Mouse (Mus musculus) gastrocnemius, adult 2 months (tissue): ENCODE measurements at regions not wholly inside any gene's neighbourhood (a gene's known extent, or its start where the extent isn't known, plus 50 kb on each side); places are given as distances from the start of the nearest gene placed in this dataset.
A peak's percentile ranks its signal among the peaks of the same experiment; 100 is the strongest.

Source experiments
- DNase-seq: peaks from one replicate; pipeline ENCODE4 v3.0.0; 2022
- H3K27ac ChIP-seq: fragments of 200-600 bp; 2 replicates; pipeline ENCODE4 v1.8.1; 2022; ENCODE audit warnings: mild to moderate bottlenecking
- H3K4me3 ChIP-seq: fragments of 200-600 bp; 2 replicates; pipeline ENCODE4 v1.8.1; 2022; ENCODE audit warnings: mild to moderate bottlenecking, moderate library complexity
- CTCF ChIP-seq: fragments of 200-600 bp; IDR thresholded peaks from 2 replicates; pipeline ENCODE4 v1.8.1; 2022; ENCODE audit warnings: antibody characterized with exemption, mild to moderate bottlenecking, moderate library complexity
- intact Hi-C: fragments of 180-260 bp; cut with DNase I; formaldehyde crosslinking; loops from one replicate; pipeline ENCODE4 v1.15.1; 2025

DNA sequence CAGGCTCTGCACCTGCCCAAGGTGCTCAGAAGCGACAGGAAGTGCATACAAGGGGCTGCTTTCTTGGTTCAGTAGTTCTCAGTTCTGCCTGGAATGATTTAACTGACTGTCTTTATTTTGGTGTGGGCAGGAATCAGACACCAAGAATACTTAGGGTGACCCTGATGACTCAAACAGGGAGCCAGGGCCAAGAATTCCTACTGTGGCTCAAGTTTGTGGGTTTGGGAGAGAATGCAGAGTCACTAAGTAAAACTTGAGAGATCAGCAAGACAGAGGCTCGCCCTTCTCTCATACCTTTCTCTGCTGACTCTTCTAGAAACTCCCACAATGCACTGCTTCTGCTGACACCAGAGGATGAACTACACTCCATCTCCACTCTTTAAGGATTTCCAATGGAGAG lies 126.4 kb downstream of the Adra2a start:
- no peak for TF ChIP-seq CTCF
- intact Hi-C loops, result no loop called here
- Histone ChIP-seq H3K4me3 (no peak overlapping the region), H3K27ac (no peak overlapping the region)
- no peak for DNase-seq

DNA sequence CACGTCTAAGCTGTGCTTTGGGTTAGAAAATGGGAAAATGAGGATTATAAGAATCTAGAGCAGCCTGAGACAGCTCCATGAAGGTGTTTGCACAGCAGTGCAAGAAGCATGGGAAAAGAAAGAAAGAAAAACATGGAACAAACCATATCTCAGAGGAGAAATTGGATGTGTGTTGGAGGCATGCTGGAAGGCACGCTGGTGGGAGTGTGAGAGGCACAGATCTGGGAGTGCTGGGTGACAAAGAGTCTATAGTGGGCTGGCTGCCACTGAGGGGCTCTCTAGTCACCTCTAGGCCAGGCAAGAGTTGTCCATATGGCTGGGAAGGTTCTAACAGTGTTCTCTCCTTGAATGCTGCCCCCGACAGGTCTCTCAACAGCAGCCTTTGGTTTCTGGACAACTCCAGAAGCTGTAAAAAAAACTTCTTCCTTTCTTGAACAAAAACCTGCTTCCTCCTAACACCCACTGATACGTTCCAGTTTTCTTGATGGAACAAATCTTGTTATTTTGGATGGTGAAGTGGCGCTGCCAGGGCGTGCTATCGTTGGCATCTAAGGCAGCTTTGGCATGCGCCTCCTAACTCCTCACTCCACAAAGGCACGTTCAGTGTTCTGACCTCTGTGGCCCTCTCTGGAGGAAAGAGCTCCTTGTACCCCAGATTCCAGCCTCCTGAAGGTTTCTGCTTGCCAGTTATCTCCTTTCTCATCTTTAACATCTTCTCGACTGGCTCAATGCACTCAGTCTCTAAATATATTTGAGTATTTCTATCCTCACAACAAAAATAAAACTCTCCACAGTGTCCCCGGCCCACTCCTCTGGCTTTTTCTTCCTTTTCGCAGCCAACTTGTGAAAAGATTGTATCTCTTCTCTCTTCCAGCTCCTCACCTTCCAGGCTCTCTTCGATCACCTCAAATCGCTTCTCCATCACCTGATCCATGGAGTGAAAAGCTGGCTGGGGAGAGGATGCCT lies 130.4 kb downstream of the Adra2a start:
- TF ChIP-seq CTCF, result no peak
- intact Hi-C loops, result no loop called here
- Histone ChIP-seq H3K27ac (no peak overlapping the region), H3K4me3 (no peak overlapping the region)
- DNase-seq, result no peak

DNA sequence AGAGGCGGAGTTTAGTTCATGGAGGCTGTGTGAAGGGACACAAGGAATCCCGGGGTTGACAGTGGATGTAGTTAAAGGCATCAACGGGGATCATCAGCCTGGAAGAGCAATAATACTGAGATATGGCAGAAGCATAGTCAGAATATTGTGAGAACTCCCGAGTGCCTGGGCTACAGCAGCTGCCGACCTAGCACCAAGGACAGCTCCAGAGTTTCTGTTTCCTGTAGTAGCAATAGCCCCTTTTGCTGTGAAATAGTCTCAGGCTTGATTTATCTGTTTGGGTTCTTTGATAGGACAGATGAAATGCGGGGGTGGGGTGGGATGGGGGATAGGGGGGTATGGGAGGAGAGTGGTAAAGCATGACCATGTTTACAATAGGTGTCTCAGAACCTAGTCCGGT lies 131.8 kb downstream of the Adra2a start:
- intact Hi-C loops, result no loop called here
- H3K4me3 ChIP-seq, result no peak overlapping the region
- no peak for DNase-seq
- no peak overlapping the region for H3K27ac ChIP-seq
- no peak for TF ChIP-seq CTCF

DNA sequence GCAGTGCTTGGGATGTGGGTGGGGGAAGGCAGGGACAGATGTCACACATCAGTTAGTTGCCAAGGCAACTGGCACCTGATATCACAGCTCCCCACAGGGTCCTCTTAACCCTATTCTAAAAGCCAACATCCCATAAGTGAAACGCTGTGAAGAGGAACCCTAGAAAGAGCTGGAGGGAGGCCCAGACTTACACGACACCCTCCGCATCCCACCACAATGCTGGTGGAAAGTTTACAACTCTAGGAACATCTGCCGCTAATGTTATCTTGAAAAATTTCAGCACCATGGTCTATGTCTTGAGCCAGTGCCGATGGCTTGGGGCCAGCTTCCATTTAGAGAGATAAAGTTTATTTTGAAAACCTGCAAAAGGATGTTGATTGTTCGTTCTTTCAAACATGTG lies 133.5 kb downstream of the Adra2a start:
- TF ChIP-seq CTCF, result no peak
- DNase-seq, result no peak
- intact Hi-C loops, result no loop called here

DNA sequence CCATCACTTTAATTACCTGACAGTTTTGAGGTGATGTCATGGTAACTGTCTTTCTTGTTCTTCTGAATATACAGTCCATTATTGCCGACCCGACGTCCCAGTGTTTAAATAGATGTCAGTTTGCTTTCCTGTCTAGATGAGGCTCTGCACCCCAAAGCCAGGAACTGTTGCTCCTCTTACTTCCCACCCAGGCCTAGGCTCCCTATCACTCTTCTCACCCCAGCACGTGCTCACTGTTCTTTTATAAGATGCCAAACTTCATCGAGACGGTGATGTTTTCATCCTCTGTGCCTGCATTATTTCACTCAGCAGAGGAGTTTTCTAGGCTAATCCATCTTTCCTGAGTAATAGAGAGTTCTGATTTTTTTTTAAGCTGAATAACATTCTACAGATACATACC lies 156.5 kb downstream of the Adra2a start:
- intact Hi-C loops, result no loop called here
- TF ChIP-seq CTCF, result no peak
- H3K4me3 ChIP-seq, result no peak overlapping the region
- no peak overlapping the region for H3K27ac ChIP-seq
- DNase-seq, result no peak

More for the DNA sequence above, 133.5 kb downstream of the Adra2a start:
- H3K27ac ChIP-seq, result no peak overlapping the region
- H3K4me3 ChIP-seq, result no peak overlapping the region

DNA sequence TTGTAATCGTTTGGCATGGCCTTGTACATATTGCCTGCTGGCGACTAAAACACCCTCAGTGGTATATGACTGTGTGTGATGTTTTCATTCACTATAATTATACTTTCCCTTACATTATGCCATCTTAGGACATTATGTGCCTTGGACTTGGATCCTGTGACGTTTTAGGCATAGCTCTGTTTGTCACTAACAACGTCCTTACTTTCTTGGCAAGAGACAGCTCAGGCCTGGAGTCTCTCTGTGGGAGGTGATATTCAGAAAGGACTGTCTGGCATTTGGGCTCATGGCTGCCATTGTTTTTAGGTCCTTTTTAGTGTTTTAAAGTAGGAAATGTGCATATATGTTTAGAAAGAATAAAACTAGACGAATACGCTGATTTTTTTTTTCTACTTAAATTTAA lies 158.5 kb downstream of the Adra2a start:
- H3K4me3 ChIP-seq, result no peak overlapping the region
- intact Hi-C loops, result no loop called here
- no peak for TF ChIP-seq CTCF
- H3K27ac ChIP-seq, result no peak overlapping the region
- no peak for DNase-seq

DNA sequence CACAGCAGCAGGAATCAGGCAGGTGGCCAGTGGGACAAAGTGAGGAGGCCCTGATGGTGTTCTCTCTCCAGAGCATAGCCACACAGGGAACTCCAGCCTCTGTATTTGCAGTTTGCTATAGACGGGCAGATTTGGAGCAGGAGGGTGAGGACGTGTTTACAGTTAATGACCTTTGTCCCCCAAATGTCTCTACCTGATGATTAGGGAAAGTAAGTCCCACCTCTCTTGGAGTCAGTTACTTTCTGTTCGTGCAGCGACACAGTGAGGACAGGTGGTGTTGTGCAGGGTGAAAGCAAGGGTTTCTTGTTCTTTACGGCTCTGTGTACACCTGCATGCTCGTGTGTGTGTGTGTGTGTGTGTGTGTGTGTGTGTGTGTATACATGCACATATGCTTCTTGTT lies 162.9 kb downstream of the Adra2a start:
- no peak overlapping the region for H3K4me3 ChIP-seq
- intact Hi-C loops, result no loop called here
- H3K27ac ChIP-seq, result no peak overlapping the region
- no peak for TF ChIP-seq CTCF
- DNase-seq, result no peak

DNA sequence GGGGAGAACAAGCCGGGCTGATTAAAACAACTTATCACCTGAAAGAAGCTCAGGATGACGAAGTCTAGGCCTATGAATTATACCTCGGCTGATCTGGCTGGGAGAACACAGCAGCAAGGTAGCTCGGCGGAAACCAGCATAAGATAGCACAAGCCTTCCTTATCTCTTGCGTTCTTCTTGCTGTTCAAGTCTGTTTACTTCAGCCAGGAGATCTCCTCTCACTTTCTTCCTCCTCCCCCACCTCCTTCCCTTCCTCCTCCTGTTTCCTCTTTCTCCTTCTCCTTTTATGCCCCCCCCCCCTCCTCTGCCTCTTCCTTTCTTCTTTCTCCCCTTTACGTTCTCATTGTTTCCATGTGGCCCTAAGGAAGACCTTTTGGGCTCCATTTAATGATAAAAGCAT lies 168.2 kb downstream of the Adra2a start:
- Histone ChIP-seq H3K27ac (no peak overlapping the region), H3K4me3 (no peak overlapping the region)
- intact Hi-C loops, result no loop called here
- no peak for TF ChIP-seq CTCF
- no peak for DNase-seq

DNA sequence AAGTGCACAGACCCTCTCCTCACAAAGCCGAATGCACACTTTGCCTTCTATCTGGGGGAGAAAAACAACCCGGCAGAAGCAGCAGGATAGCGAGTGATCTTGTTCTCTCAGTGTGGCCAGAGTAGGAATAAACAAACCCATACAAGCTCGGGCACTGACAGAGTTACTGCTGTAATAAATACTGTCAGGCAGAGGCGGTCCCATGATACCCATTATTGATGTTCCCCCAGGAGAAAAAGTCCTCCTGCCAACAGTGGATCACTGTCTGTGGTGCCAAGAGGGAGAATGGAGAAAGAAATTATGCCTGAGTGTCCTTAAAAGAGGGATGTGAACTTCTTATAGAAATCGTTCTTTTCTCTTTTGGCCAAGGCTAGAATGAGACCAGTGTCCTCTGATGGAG lies 200.2 kb downstream of the Adra2a start:
- H3K4me3 ChIP-seq, result no peak overlapping the region
- H3K27ac ChIP-seq, result no peak overlapping the region
- no peak for DNase-seq
- intact Hi-C loops, result loop anchor here (10.0 kb wide), 1 partner anchor 199 kb away; the partner anchor contains the start of gene Adra2a
- no peak for TF ChIP-seq CTCF

DNA sequence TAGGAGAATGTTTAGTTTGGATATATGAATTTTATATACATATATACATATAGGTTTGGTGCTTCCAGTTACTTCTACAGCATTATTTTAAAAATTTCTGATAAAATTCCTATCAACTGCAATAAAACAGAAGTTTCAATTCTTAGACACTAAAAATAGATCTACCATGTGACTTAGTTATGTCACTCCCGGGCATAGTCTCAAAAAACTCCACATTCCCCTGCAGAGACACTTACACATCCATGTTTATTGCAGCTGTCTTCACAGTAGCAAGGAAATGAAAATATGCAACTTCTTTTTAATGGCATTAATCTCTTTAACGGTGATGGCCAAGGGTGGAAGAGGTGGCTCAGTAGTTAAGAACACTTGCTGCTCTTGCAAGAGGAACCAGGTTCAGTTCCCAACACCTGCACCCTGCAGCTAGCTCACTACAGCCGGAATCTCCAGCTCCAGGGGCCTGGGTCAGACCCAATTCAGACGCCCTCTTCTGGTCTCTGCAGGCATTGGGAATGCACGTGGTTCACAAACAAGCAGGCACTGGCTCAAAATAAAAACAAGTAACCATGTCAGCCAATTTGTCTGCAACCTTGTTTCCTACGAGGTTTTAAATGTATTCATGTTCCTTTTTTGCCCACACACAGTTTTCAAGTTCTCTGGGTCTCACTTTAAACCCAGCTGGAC lies 204.4 kb downstream of the Adra2a start:
- peak; percentile 38 for DNase-seq
- Histone ChIP-seq H3K27ac (no peak overlapping the region), H3K4me3 (no peak overlapping the region)
- peak; percentile 58 for TF ChIP-seq CTCF
- intact Hi-C loops, result loop anchor here (10.0 kb wide), 1 partner anchor 204 kb away; the partner anchor contains the start of gene Adra2a

DNA sequence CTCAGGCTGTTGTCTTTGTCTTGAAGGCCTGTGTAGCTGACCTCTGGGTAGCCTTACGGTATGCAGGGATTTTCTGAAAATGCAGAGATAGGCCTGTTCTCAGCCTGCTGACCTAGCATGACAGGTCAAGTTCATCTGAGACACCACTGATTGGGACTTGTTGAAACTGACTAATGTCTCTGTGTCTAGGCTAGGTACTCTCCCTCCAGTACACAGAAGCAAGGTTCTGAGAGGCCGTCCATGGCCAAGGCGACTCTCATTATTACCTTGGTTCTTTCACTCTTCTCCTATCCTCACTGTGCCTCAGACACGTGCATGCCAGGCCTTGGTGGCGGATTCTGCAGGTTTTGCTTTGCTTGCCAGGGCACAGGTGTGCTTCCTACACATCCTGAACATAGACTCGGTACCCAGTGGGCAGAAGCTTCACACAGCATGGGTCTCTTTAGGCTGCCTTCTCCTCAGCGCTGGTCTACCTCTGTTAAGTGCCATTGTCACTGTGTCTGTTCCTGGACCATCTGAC lies 208.3 kb downstream of the Adra2a start:
- DNase-seq, result no peak
- TF ChIP-seq CTCF, result no peak
- Histone ChIP-seq H3K4me3 (no peak overlapping the region), H3K27ac (no peak overlapping the region)
- intact Hi-C loops, result no loop called here

DNA sequence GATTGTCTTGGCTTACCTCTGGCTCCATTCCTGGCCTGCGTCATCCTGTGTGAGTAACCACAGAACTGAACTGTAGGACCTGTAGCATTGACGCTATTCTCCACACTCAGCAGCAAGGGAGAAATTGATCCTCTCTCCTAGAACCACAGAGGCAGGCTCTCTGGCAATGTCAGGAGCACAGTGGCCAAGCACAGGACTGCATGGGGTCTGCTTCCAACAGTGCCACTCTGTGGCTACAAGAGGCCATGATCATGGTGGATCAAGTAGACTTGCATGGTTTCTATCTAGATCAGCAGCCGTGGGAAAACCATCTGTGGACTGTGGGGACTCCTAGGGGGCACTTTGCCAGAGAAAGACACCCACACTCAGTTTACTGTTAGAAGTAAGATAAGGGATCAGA lies 213.9 kb downstream of the Adra2a start:
- Histone ChIP-seq H3K4me3 (no peak overlapping the region), H3K27ac (no peak overlapping the region)
- no peak for DNase-seq
- intact Hi-C loops, result no loop called here
- TF ChIP-seq CTCF, result peak; percentile 7; the same call in 1 of the 2 replicates

DNA sequence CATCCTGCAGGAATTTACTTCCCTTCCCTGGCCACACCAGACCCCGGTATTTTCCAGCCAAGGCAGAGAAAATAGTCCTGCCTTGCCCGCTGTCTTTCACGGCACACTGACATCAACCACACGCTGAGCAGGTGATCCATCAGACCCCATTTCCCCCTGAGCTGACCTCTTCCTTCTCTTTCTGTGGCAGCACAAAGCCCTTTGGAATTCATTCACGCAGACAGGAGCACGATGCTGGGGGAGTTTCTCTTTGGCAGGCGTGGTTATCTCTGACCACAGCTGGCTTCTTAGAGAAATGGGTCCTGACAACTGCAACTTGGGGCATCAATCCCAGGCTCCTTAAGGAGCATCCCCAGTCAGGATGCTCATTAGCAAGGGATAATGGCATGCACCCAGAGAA lies 215.2 kb downstream of the Adra2a start:
- Histone ChIP-seq H3K4me3 (no peak overlapping the region), H3K27ac (no peak overlapping the region)
- no peak for DNase-seq
- TF ChIP-seq CTCF, result no peak
- intact Hi-C loops, result no loop called here
